ENCODE assay signal across 10 mouse cellular contexts in the genomic region with DNA sequence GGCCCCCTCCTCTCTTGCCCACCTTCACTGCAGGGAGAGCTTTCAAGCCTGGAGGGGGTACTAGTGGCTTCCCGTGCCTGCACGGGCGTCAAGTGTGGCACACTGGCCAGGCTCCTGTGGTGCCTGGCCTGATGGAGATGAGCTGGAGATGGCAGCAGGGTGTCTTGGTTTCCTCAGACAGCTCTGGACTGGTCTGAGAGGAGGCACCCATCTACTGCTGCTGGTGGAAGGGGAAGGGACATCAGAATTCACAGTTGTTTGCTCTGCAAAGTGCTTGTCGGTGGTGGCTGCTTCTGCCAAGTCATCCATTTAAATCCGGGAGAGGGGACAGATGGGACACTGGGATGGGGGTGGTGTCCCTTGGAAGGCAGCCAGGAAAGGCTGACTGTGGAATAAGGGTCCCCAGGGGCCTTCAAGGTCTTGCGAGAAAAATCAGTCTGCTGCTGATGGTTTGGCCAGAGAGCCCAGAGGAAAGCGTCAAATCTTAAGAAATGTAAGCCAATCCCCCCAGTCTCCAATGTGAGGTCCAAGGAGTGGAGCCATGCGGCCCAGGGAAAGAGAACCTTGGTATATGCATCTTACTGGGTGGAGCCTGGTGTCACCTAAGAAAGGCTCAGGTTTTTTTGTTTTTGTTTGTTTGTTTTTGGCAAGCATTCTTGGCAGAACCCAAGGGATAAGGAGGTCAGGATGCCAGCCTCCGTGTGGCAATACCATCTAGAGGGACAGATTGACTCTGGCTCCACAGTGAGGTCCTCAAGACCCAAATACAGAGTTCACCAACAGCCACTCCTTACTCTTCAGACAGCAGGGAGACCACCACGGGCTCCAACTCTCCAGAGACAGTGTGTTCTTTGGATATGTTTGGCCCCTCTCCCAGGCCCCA. TPM values are rescaled to one million over a fixed set of nuclear protein-coding genes. Genes with fewer than 3 reads are reported as not detected.
DNase-seq lines count a peak whose midpoint lies in the region; ATAC-seq lines count a peak whose summit lies in the region.
"Had no signal": no experiment of that assay in that cellular context is flagged by ENCODE, and none has a peak within 500 bp of the region (broad histone marks: within the 10 kb centered on the region; RNA-seq: fewer than 3 reads in every experiment).

No protein-coding gene starts in this region.

- WGBS in heart, embryonic 12.5 days: 66% methylated on average over 10 of the region's 10 CpGs
- WGBS in neural tube, embryonic 12.5 days: 66% methylated on average over 10 of the region's 10 CpGs

- intact Hi-C loops in heart, postnatal 25 days (cut with DNase I): no loop called here

- peaks cover 47% of the 10 kb centered on the region for H3K36me3 ChIP-seq in heart, embryonic 12.5 days
- peaks cover 3% of the 10 kb centered on the region; the same call in 1 of the 2 replicates for H3K36me3 ChIP-seq in neural tube, embryonic 12.5 days

- no peaks in the 10 kb centered on the region for H3K9me3 ChIP-seq in heart, embryonic 12.5 days (replicated peaks)
- no peaks in the 10 kb centered on the region for H3K9me3 ChIP-seq in neural tube, embryonic 12.5 days
- H3K9me3 ChIP-seq: lung, embryonic 15.5 days had no signal

- H3K27ac ChIP-seq in heart, embryonic 12.5 days (ENCODE audit: poor library complexity, severe bottlenecking): no peak overlapping the region
- H3K27ac ChIP-seq in neural tube, embryonic 12.5 days: 0 out of 2 replicates have a peak overlapping the region, but pooled peaks have one; percentile 15
- H3K27ac ChIP-seq: lung, embryonic 15.5 days had no signal

- H3K4me2 ChIP-seq in heart, embryonic 12.5 days: no peak overlapping the region
- no peak overlapping the region for H3K4me2 ChIP-seq in neural tube, embryonic 12.5 days (replicated peaks)
- H3K4me2 ChIP-seq: lung, embryonic 15.5 days had no signal

- peak; percentile 97 for DNase-seq in heart, adult 11 months
- DNase-seq in neural tube, embryonic 10.5 days (ENCODE audit: extremely low spot score, low spot score): no peak
- DNase-seq in heart, postnatal 25 days (ENCODE audit: low spot score): peak; percentile 26
- DNase-seq in retina, embryonic 14.5 days (ENCODE audit: low spot score): peak; percentile 47
- no peak for DNase-seq in thymus, postnatal 36 days
- DNase-seq in c-Kit-positive CD71-positive TER-119-positive erythroid progenitor cells, embryonic 14.5 days (ENCODE audit: low spot score): no peak
- DNase-seq: spleen, adult 18-20 months had no signal

- no peaks in the 10 kb centered on the region for H3K27me3 ChIP-seq in heart, embryonic 12.5 days (replicated peaks)
- H3K27me3 ChIP-seq in neural tube, embryonic 12.5 days (replicated peaks): no peaks in the 10 kb centered on the region
- H3K27me3 ChIP-seq: lung, embryonic 15.5 days had no signal

- H3K4me3 ChIP-seq in heart, embryonic 12.5 days: no peak overlapping the region
- H3K4me3 ChIP-seq in neural tube, embryonic 12.5 days: no peak overlapping the region
- H3K4me3 ChIP-seq: lung, embryonic 15.5 days had no signal

- H3K9ac ChIP-seq in heart, embryonic 12.5 days: no peak overlapping the region
- H3K9ac ChIP-seq in neural tube, embryonic 12.5 days: no peak overlapping the region
- H3K9ac ChIP-seq: lung, embryonic 15.5 days had no signal

- H3K4me1 ChIP-seq in heart, embryonic 12.5 days (replicated peaks): peaks cover 19% of the 10 kb centered on the region
- H3K4me1 ChIP-seq in neural tube, embryonic 12.5 days: peaks cover 12% of the 10 kb centered on the region

- ATAC-seq in heart, embryonic 12.5 days (ENCODE audit: insufficient number of reproducible peaks, low FRiP score): no peak
- no peak for ATAC-seq in neural tube, embryonic 12.5 days (ENCODE audit: low FRiP score, low read depth)

RNA-seq across cellular contexts. Expression of gene Sesn2, which starts 17.9 kb away (rescaled TPM):
- polyA plus RNA-seq in heart, embryonic 12.5 days (2016; fragmentation: Nextera tagmentation; extraction: Ambion mirVana): 10.3 and 10.5 TPM in 2 replicates
- polyA plus RNA-seq in neural tube, embryonic 12.5 days (2016; fragmentation: Nextera tagmentation; extraction: Ambion mirVana): 10.2 and 10.3 TPM in 2 replicates
- 1 to 10 TPM; 2.5 to 3.3 TPM for total RNA-seq in heart, postnatal 25 days (2021)

RNA-seq across cellular contexts. Expression of gene Med18, which starts 28.7 kb away (rescaled TPM):
- polyA plus RNA-seq in heart, embryonic 12.5 days (2016; fragmentation: Nextera tagmentation; extraction: Ambion mirVana): 16.4 and 18.2 TPM in 2 replicates
- 18.8 and 24.2 TPM in 2 replicates for polyA plus RNA-seq in neural tube, embryonic 12.5 days (2016; fragmentation: Nextera tagmentation; extraction: Ambion mirVana)
- total RNA-seq in heart, postnatal 25 days (2021): 1 to 10 TPM; 4.4 to 4.8 TPM

RNA-seq across cellular contexts. Expression of gene Atpif1, which starts 41.0 kb away (rescaled TPM):
- 1,373 and 1,377 TPM in 2 replicates for polyA plus RNA-seq in heart, embryonic 12.5 days (2016; fragmentation: Nextera tagmentation; extraction: Ambion mirVana)
- polyA plus RNA-seq in neural tube, embryonic 12.5 days (2016; fragmentation: Nextera tagmentation; extraction: Ambion mirVana): 1,288 and 1,313 TPM in 2 replicates
- total RNA-seq in heart, postnatal 25 days (2021): 100 to 1,000 TPM; 301 to 320 TPM

RNA-seq across cellular contexts. Expression of gene Dnajc8, which starts 42.9 kb away (rescaled TPM):
- polyA plus RNA-seq in heart, embryonic 12.5 days (2016; fragmentation: Nextera tagmentation; extraction: Ambion mirVana): 130 and 135 TPM in 2 replicates
- 167 and 191 TPM in 2 replicates for polyA plus RNA-seq in neural tube, embryonic 12.5 days (2016; fragmentation: Nextera tagmentation; extraction: Ambion mirVana)
- 10 to 100 TPM; 49.4 to 57.1 TPM for total RNA-seq in heart, postnatal 25 days (2021)

Comparison
In these comparisons a context has a peak if more than half of its experiments do, and no peak if none do; other contexts are left out.
1. DNase-seq: peak in heart, adult 11 months (single experiment), heart, postnatal 25 days (single experiment) and retina, embryonic 14.5 days (single experiment); none in neural tube, embryonic 10.5 days (single experiment), thymus, postnatal 36 days (0 of 2) and c-Kit-positive CD71-positive TER-119-positive erythroid progenitor cells, embryonic 14.5 days (single experiment).